Mouse (Mus musculus) forebrain, embryonic 12.5 days (tissue): Measurements from ENCODE around the gene Plxnb1. TPM values are rescaled to one million over a fixed set of nuclear protein-coding genes. Genes with fewer than 3 reads are reported as not detected.
"Not testable (repeated sequence)": the region's sequence is repeated elsewhere in the genome, so short reads cannot be mapped to it uniquely, and the experiment has no call there.

Source experiments
- ATAC-seq: fragments of 200-750 bp; cut with Nextera tagmentation; 2 replicates; pipeline ENCODE4 v1.8.0; 2017; ENCODE audit warnings: moderate TSS enrichment; ENCODE audit not compliant: low FRiP score
- H3K27ac ChIP-seq: fragments of 300-500 bp; sonication (generic); 2 replicates; pipeline ENCODE4 v1.5.1; 2016; ENCODE audit warnings: mild to moderate bottlenecking
- H3K27me3 ChIP-seq: fragments of 300-500 bp; sonication (generic); 2 replicates; pipeline ENCODE4 v1.6.1; 2016; ENCODE audit warnings: mild to moderate bottlenecking
- H3K36me3 ChIP-seq: fragments of 300-500 bp; sonication (generic); replicated peaks from 2 replicates; pipeline ENCODE4 v1.6.1; 2016; ENCODE audit warnings: mild to moderate bottlenecking
- H3K4me1 ChIP-seq: fragments of 300-500 bp; sonication (generic); 2 replicates; pipeline ENCODE4 v1.6.1; 2016
- H3K4me2 ChIP-seq: fragments of 300-500 bp; sonication (generic); 2 replicates; pipeline ENCODE4 v1.6.1; 2016; ENCODE audit warnings: mild to moderate bottlenecking, moderate library complexity
- H3K4me3 ChIP-seq: fragments of 300-500 bp; sonication (generic); replicated peaks from 2 replicates; pipeline ENCODE4 v1.5.1; 2016; ENCODE audit warnings: mild to moderate bottlenecking
- H3K9ac ChIP-seq: fragments of 300-500 bp; sonication (generic); 2 replicates; pipeline ENCODE4 v1.6.1; 2016; ENCODE audit warnings: mild to moderate bottlenecking
- H3K9me3 ChIP-seq: fragments of 300-500 bp; sonication (generic); 2 replicates; pipeline ENCODE4 v1.6.1; 2016
- WGBS: fragments of 180-500 bp; shearing (Covaris S2); methylation state at CpG from one replicate; pipeline ENCODE4 v1.1.7; 2016; 5-methylcytosine and 5-hydroxymethylcytosine counted together
- polyA plus RNA-seq: library from polyadenylated mRNA; unstranded; fragments of >200 nt; fragmentation: Nextera tagmentation; extraction: Ambion mirVana; gene quantifications from 2 replicates; pipeline ENCODE4 v1.2.1, GENCODE M21; 2016

The Plxnb1 gene
- polyA plus RNA-seq, 1 experiment from 2014 or later: 39.9 TPM

DNA sequence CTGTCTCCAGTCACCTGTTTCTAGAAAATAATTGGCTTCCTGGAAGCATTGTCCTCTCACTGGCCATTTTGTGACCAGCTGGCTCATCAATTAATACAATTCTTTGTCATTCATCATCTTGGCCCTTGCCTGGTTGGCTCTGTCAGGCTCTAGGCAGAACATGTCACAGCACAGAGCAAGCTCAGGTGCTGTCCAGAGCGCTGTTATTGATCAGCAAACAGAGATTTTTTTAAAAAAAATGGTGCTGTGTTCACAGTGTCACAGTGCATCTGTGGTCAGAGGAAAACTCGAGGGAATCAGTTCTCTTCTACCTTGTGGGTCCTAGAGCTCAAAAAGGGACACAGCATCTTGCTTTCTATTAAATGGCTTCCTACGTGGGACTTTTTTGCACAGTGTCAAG is 30.3 kb downstream of the Plxnb1 start:
- H3K36me3 ChIP-seq: 0 out of 2 replicates have a peak, but pooled peaks cover 3% of the 10 kb centered on the region
- H3K27me3 ChIP-seq: no peaks in the 10 kb centered on the region
- H3K9ac ChIP-seq: no peak overlapping the region
- no peak for ATAC-seq
- H3K4me3 ChIP-seq: no peak overlapping the region
- no peaks in the 10 kb centered on the region for H3K9me3 ChIP-seq
- H3K4me1 ChIP-seq: no peaks in the 10 kb centered on the region
- 72% methylated on average over 3 of the region's 3 CpGs for WGBS
- no peak overlapping the region for H3K4me2 ChIP-seq
- no peak overlapping the region for H3K27ac ChIP-seq

DNA sequence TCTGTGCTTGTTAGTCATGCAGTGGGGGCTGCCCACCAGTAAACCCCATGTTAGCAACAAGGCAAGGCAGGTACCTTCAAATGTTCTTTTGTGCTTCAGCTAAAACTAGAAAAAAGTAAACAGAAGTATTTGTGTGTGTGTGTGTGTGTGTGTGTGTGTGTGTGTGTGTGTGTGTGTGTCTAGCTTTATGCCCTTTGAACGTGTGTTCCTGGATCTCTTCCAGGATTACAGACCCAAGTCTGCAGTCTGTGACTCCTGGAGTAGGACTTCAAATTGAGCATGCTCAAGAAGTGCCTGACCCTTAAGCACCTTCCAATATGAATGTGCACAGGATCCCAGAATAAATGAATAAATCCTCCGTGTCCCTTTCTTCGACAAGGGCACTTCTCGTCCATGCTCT is 31.9 kb downstream of the Plxnb1 start:
- Histone ChIP-seq H3K4me2 (no peak overlapping the region), H3K27ac (no peak overlapping the region), H3K36me3 (no peaks in the 10 kb centered on the region), H3K9me3 (no peaks in the 10 kb centered on the region), H3K9ac (no peak overlapping the region), H3K4me1 (no peaks in the 10 kb centered on the region), H3K4me3 (no peak overlapping the region), H3K27me3 (no peaks in the 10 kb centered on the region)
- ATAC-seq: no peak
- 87% methylated on average over 4 of the region's 4 CpGs for WGBS

DNA sequence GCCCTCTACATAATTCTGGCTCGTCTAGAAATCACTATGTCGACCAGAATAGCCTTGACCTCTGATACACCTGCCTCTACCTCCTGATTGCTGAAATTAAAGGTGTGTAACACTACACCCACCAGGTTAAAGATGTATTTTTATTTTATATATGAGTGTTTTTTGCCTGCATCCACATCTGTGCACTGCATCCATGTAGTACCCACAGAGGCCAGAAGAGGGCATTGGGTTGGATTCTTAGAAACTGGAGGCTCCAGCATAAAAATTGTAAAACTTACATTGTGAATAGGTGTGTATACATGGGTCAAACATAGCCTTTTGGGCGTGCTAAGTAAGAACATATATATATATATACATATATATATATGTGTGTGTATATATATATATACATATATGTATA is 33.0 kb downstream of the Plxnb1 start:
- Histone ChIP-seq H3K4me3 (no peak overlapping the region), H3K9me3 (no peaks in the 10 kb centered on the region), H3K27me3 (no peaks in the 10 kb centered on the region), H3K36me3 (no peaks in the 10 kb centered on the region), H3K9ac (no peak overlapping the region), H3K4me2 (no peak overlapping the region), H3K27ac (no peak overlapping the region), H3K4me1 (no peaks in the 10 kb centered on the region)
- 55% methylated on average over 3 of the region's 3 CpGs for WGBS
- ATAC-seq: no peak

DNA sequence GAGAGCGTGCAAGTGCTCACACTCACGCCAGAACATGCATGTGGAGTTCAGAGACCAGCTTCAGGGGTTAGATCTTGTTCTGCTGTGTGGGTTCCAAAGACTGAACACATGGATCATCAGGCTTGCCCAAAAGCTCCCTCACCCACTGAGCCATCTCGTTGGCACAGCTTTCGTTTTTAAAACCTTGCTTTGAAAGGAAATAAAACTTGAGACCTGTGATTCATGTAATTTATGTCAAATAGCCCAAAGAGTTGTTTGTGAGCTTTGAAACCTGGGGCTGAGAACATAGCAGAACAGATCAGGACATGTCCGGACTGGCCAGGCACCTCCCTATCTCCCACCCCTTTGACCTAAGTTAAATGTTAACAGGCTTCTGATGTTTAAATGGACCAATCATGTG is 34.9 kb downstream of the Plxnb1 start:
- H3K27ac ChIP-seq: no peak overlapping the region
- H3K4me3 ChIP-seq: no peak overlapping the region
- no peak overlapping the region for H3K4me2 ChIP-seq
- H3K36me3 ChIP-seq: no peaks in the 10 kb centered on the region
- H3K9ac ChIP-seq: no peak overlapping the region
- no peaks in the 10 kb centered on the region for H3K9me3 ChIP-seq
- no peak for ATAC-seq
- no peaks in the 10 kb centered on the region for H3K4me1 ChIP-seq
- H3K27me3 ChIP-seq: no peaks in the 10 kb centered on the region
- WGBS: 88% methylated on average over 5 of the region's 5 CpGs

DNA sequence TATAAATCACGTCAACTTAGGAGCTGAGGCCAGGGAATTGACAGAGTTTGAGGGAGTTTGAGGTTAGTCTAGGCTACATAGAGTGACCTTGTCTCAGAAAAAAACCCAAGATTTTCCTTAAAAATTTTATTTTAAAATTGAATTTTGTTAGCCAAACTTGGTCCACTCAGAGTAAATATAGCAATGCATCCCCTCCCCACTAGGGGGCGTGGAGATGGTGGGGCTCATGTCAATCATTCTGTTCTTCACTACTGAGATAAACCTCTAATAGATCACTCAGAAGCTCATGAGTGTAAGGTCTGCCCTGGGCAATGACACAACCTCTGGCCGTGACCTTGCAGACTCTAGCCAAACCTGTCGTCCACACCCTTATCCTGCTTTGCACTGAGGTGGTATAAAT is 45.2 kb downstream of the Plxnb1 start:
- WGBS: 69% methylated on average over 4 of the region's 4 CpGs

DNA sequence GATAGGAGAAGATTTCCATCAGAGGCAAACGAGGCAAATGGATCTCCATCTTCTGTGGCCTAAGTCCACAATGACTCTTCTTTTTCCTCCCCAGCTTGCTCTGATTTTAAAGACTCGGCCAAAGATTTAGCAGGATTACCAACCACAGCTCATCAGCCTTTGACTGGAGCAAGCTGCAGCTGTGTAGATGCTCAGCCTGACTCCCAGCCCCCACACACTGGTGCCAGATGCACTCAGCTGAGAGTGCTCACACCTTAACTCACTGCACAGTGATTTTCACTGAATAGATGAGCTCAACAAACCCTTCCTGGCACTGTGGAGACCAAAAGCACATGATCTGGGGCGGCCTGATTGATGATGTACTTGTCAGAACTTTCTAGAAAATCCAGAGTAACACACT is 66.8 kb downstream of the Plxnb1 start, which contains the start of gene Fbxw21:
Gene Fbxw21, minus strand, starts transcription at position 101 of the 400 bp plus-strand sequence.
- Histone ChIP-seq H3K36me3 (no peaks in the 10 kb centered on the region), H3K4me1 (no peaks in the 10 kb centered on the region), H3K4me3 (no peak within 1 kb of the TSS), H3K27ac (no peak within 1 kb of the TSS), H3K4me2 (no peak within 1 kb of the TSS), H3K9me3 (no peaks in the 10 kb centered on the region), H3K9ac (no peak within 1 kb of the TSS), H3K27me3 (no peaks in the 10 kb centered on the region)
- 70% methylated on average over 3 of the region's 3 CpGs for WGBS
- no peak for ATAC-seq

More for the DNA sequence above, 45.2 kb downstream of the Plxnb1 start:
- H3K27me3 ChIP-seq, H3K27ac ChIP-seq, H3K4me2 ChIP-seq, H3K4me1 ChIP-seq, H3K9me3 ChIP-seq, H3K4me3 ChIP-seq, H3K36me3 ChIP-seq, ATAC-seq, H3K9ac ChIP-seq: not testable (repeated sequence)

DNA sequence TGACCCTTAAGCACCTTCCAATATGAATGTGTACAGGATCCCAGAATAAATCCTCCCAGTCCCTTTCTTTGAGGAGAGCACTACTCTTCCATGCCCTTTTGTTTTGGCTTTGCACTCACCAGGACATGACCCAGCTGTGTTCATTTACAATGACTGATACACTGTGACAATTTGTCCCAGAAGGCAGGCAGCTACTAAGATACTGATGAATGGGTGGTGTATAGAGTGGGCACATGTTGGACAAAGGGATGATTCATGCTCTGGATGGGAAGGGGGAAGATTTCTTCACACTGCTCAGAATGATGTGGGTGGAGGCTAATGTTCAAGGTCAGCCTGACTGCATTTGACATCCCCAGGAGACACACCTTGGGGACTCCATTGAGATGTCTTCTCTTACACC is 72.1 kb downstream of the Plxnb1 start:
- Histone ChIP-seq H3K27ac (no peak overlapping the region), H3K9ac (no peak overlapping the region), H3K4me3 (no peak overlapping the region), H3K4me2 (no peak overlapping the region), H3K9me3 (peaks cover 4% of the 10 kb centered on the region; the same call in 1 of the 2 replicates), H3K27me3 (no peaks in the 10 kb centered on the region), H3K36me3 (no peaks in the 10 kb centered on the region), H3K4me1 (no peaks in the 10 kb centered on the region)
- ATAC-seq: no peak

Other genes with a start within 250 kb of the Plxnb1 start
- 12.4 and 13.1 TPM in 2 replicates for gene Slc26a6, start 242.1 kb upstream of the Plxnb1 start, polyA plus RNA-seq
- not detected in 2 replicates for gene Tmem89, start 180.8 kb upstream of the Plxnb1 start, polyA plus RNA-seq
- gene Uqcrc1, start 158.8 kb upstream of the Plxnb1 start, polyA plus RNA-seq: 353 and 359 TPM in 2 replicates
- 2.2 and 3.2 TPM in 2 replicates for gene Col7a1, start 141.8 kb upstream of the Plxnb1 start, polyA plus RNA-seq
- gene Ucn2, start 109.4 kb upstream of the Plxnb1 start, polyA plus RNA-seq: not detected in 2 replicates
- 16.5 and 18.4 TPM in 2 replicates for gene Pfkfb4, start 103.6 kb upstream of the Plxnb1 start, polyA plus RNA-seq
- gene Shisa5, start 56.8 kb upstream of the Plxnb1 start, polyA plus RNA-seq: 35.6 and 37.3 TPM in 2 replicates
- 8.4 and 8.9 TPM in 2 replicates for gene Trex1, start 35.7 kb upstream of the Plxnb1 start, polyA plus RNA-seq
- gene Atrip, start 21.3 kb upstream of the Plxnb1 start, polyA plus RNA-seq: 32.4 and 32.5 TPM in 2 replicates
- 13.9 and 14.9 TPM in 2 replicates for gene Ccdc51, start 12.9 kb upstream of the Plxnb1 start, polyA plus RNA-seq
- 734 and 744 TPM in 2 replicates for gene Tma7, start 12.8 kb upstream of the Plxnb1 start, polyA plus RNA-seq
- gene Fbxw21, start 66.7 kb downstream of the Plxnb1 start, polyA plus RNA-seq: not detected in 2 replicates
- gene Fbxw13, start 100.6 kb downstream of the Plxnb1 start, polyA plus RNA-seq: not detected in 2 replicates
- not detected in 2 replicates for gene Fbxw20, start 139.4 kb downstream of the Plxnb1 start, polyA plus RNA-seq
- not detected in 2 replicates for gene Fbxw14, start 192.3 kb downstream of the Plxnb1 start, polyA plus RNA-seq
- gene Fbxw28, start 244.3 kb downstream of the Plxnb1 start, polyA plus RNA-seq: not detected in 2 replicates